16 mouse cellular contexts compared by ENCODE assay signal in the genomic region with DNA sequence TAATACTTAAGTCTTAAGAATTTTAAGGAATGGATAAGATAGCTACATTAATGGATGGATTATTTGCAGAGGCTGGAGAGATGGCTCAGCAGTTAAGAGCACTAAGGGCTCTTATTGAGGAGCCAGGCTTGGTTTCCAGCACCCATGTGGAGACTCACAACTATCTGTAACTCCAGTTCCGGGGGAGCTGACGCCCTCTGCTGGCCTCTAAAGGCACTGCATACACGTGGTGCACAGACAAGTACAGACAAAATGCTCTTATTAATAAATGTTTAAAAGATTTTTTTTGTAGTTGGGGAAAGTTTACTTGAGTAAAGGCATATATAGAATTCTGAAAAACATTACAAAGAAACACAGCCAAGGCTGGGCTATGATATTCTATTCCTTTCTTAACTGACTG.
A peak's percentile ranks its signal among the peaks of the same experiment; 100 is the strongest.
DNase-seq lines count a peak whose midpoint lies in the region; ATAC-seq and TF ChIP-seq lines count a peak whose summit lies in the region.
"Had no signal": no experiment of that assay in that cellular context is flagged by ENCODE, and none has a peak within 500 bp of the region (broad histone marks: within the 10 kb centered on the region; RNA-seq: fewer than 3 reads in every experiment).

No protein-coding gene starts in this region.

- peak; percentile 15 for DNase-seq in hindbrain, embryonic 11.5 days (ENCODE audit: low spot score)
- no peak for DNase-seq in hindbrain, embryonic 10.5 days (ENCODE audit: low spot score)
- DNase-seq in midbrain, postnatal 0 days (ENCODE audit: low spot score) = no peak
- peak; percentile 4 for DNase-seq in T-cell, adult 2 months (ENCODE audit: low spot score)
- DNase-seq in testis, postnatal 10 days (ENCODE audit: low spot score) = peak; percentile 44
- DNase-seq in gastrocnemius, postnatal 14 days = no peak
- DNase-seq in gastrocnemius, adult 18-20 months (ENCODE audit: low spot score) = no peak
- DNase-seq: cerebellum, postnatal 14 days; heart, adult 11 months; heart, postnatal 14 days; right cerebral cortex, postnatal 25 days had no signal

- no peaks in the 10 kb centered on the region for H3K9me3 ChIP-seq in hindbrain, embryonic 11.5 days (ENCODE audit: control insufficient read depth, low read length)
- H3K9me3 ChIP-seq in hindbrain, embryonic 10.5 days = no peaks in the 10 kb centered on the region
- H3K9me3 ChIP-seq in midbrain, postnatal 0 days (ENCODE audit: low read length) = no peaks in the 10 kb centered on the region
- H3K9me3 ChIP-seq in midbrain, embryonic 16.5 days (replicated peaks; ENCODE audit: control insufficient read depth, low read length, poor library complexity, severe bottlenecking) = no peaks in the 10 kb centered on the region
- H3K9me3 ChIP-seq: forebrain, embryonic 15.5 days; midbrain, embryonic 13.5 days had no signal

- no peak overlapping the region for H3K27ac ChIP-seq in hindbrain, embryonic 11.5 days (ENCODE audit: low read depth, low read length)
- no peak overlapping the region for H3K27ac ChIP-seq in hindbrain, embryonic 10.5 days
- H3K27ac ChIP-seq in midbrain, postnatal 0 days (ENCODE audit: low read depth, low read length) = no peak overlapping the region
- no peak overlapping the region for H3K27ac ChIP-seq in midbrain, embryonic 16.5 days (ENCODE audit: low read length)
- H3K27ac ChIP-seq: forebrain, embryonic 15.5 days; midbrain, embryonic 13.5 days had no signal

- no peak overlapping the region for H3K4me2 ChIP-seq in hindbrain, embryonic 11.5 days (replicated peaks; ENCODE audit: low read depth, low read length)
- no peak overlapping the region for H3K4me2 ChIP-seq in midbrain, postnatal 0 days (ENCODE audit: low read depth, low read length, poor library complexity, severe bottlenecking)
- no peak overlapping the region for H3K4me2 ChIP-seq in midbrain, embryonic 16.5 days (ENCODE audit: low read length)
- H3K4me2 ChIP-seq: forebrain, embryonic 15.5 days; midbrain, embryonic 13.5 days had no signal

- 68% methylated on average over 3 of the region's 3 CpGs for WGBS in hindbrain, embryonic 11.5 days
- WGBS in hindbrain, embryonic 10.5 days = 66% methylated on average over 3 of the region's 3 CpGs
- whole genome bisulfite sequencing in midbrain, postnatal 0 days = 64% methylated on average over 3 of the region's 3 CpGs
- WGBS in midbrain, embryonic 16.5 days = 72% methylated on average over 3 of the region's 3 CpGs

- intact Hi-C loops in gastrocnemius, postnatal 14 days (cut with DNase I; ENCODE audit: low total_unique reads) = no loop called here

- no peak overlapping the region for H3K4me3 ChIP-seq in hindbrain, embryonic 11.5 days (ENCODE audit: low read depth, low read length)
- H3K4me3 ChIP-seq in hindbrain, embryonic 10.5 days = no peak overlapping the region
- no peak overlapping the region for H3K4me3 ChIP-seq in midbrain, postnatal 0 days (ENCODE audit: low read depth, low read length)
- no peak overlapping the region for H3K4me3 ChIP-seq in midbrain, embryonic 16.5 days (ENCODE audit: low read depth, low read length)
- H3K4me3 ChIP-seq: forebrain, embryonic 15.5 days; midbrain, embryonic 13.5 days had no signal

- 0 out of 2 replicates have a peak, but pooled peaks cover 3% of the 10 kb centered on the region for H3K36me3 ChIP-seq in hindbrain, embryonic 11.5 days (ENCODE audit: control insufficient read depth, insufficient read depth, low read length)
- H3K36me3 ChIP-seq in hindbrain, embryonic 10.5 days = peaks cover 85% of the 10 kb centered on the region
- H3K36me3 ChIP-seq in midbrain, postnatal 0 days (ENCODE audit: insufficient read depth, low read length) = peaks cover 22% of the 10 kb centered on the region
- H3K36me3 ChIP-seq in midbrain, embryonic 16.5 days (ENCODE audit: control insufficient read depth, insufficient read depth, low read length) = peaks cover 14% of the 10 kb centered on the region

- no peak overlapping the region for H3K9ac ChIP-seq in hindbrain, embryonic 11.5 days (ENCODE audit: low read depth, low read length)
- no peak overlapping the region for H3K9ac ChIP-seq in midbrain, postnatal 0 days (replicated peaks; ENCODE audit: low read length, poor library complexity, severe bottlenecking)
- no peak overlapping the region for H3K9ac ChIP-seq in midbrain, embryonic 16.5 days (ENCODE audit: low read depth, low read length)
- H3K9ac ChIP-seq: forebrain, embryonic 15.5 days; midbrain, embryonic 13.5 days had no signal

- H3K27me3 ChIP-seq in hindbrain, embryonic 11.5 days (ENCODE audit: control insufficient read depth, insufficient read depth, low read length) = no peaks in the 10 kb centered on the region
- no peaks in the 10 kb centered on the region for H3K27me3 ChIP-seq in hindbrain, embryonic 10.5 days (ENCODE audit: insufficient read depth, poor library complexity, severe bottlenecking)
- no peaks in the 10 kb centered on the region for H3K27me3 ChIP-seq in midbrain, postnatal 0 days (ENCODE audit: insufficient read depth, low read length)
- no peaks in the 10 kb centered on the region for H3K27me3 ChIP-seq in midbrain, embryonic 16.5 days (ENCODE audit: control insufficient read depth, insufficient read depth, low read depth, low read length)
- H3K27me3 ChIP-seq: forebrain, embryonic 15.5 days; midbrain, embryonic 13.5 days had no signal

- no peak for ATAC-seq in hindbrain, embryonic 11.5 days (ENCODE audit: low FRiP score)
- no peak for ATAC-seq in midbrain, postnatal 0 days (ENCODE audit: low FRiP score)
- ATAC-seq in midbrain, embryonic 16.5 days = no peak
- ATAC-seq: forebrain, embryonic 15.5 days; intestine, embryonic 16.5 days; lung, postnatal 0 days; midbrain, embryonic 13.5 days had no signal

- H3K4me1 ChIP-seq in hindbrain, embryonic 11.5 days (replicated peaks; ENCODE audit: control insufficient read depth, insufficient read depth, low read length) = no peaks in the 10 kb centered on the region
- H3K4me1 ChIP-seq in hindbrain, embryonic 10.5 days (replicated peaks) = no peaks in the 10 kb centered on the region
- H3K4me1 ChIP-seq in midbrain, postnatal 0 days (ENCODE audit: insufficient read depth, low read length) = no peaks in the 10 kb centered on the region
- H3K4me1 ChIP-seq in midbrain, embryonic 16.5 days (ENCODE audit: control insufficient read depth, insufficient read depth, low read length) = no peaks in the 10 kb centered on the region; the same call in 1 of the 2 replicates
- H3K4me1 ChIP-seq: midbrain, embryonic 13.5 days had no signal

- TF ChIP-seq CTCF in midbrain, postnatal 0 days (IDR thresholded peaks at IDR 0.05) = peak; percentile 50

Comparison
In these comparisons a context has a peak if more than half of its experiments do, and no peak if none do; other contexts are left out.
1. DNase-seq: peak in hindbrain, embryonic 11.5 days (single experiment), T-cell, adult 2 months (single experiment) and testis, postnatal 10 days (single experiment); none in hindbrain, embryonic 10.5 days (single experiment), midbrain, postnatal 0 days (single experiment), gastrocnemius, postnatal 14 days (single experiment) and gastrocnemius, adult 18-20 months (single experiment).